Mouse (Mus musculus) kidney, embryonic 15.5 days (tissue): Measurements from ENCODE around the gene Pam16. TPM values are rescaled to one million over a fixed set of nuclear protein-coding genes. Genes with fewer than 3 reads are reported as not detected.
A peak's percentile ranks its signal among the peaks of the same experiment; 100 is the strongest.

Experiments used
- ATAC-seq: fragments of 200-750 bp; cut with Nextera tagmentation; replicated peaks from 2 replicates; pipeline ENCODE4 v1.8.0; 2017; ENCODE audit warnings: moderate TSS enrichment; ENCODE audit not compliant: low FRiP score
- H3K27ac ChIP-seq: fragments of 300-500 bp; sonication (generic); 2 replicates; pipeline ENCODE4 v1.5.1; 2015; ENCODE audit warnings: mild to moderate bottlenecking, inconsistent platforms
- H3K27me3 ChIP-seq: fragments of 300-500 bp; sonication (generic); 2 replicates; pipeline ENCODE4 v1.6.1; 2015; ENCODE audit warnings: inconsistent platforms
- H3K36me3 ChIP-seq: fragments of 300-500 bp; sonication (generic); 2 replicates; pipeline ENCODE4 v1.6.1; 2015; ENCODE audit warnings: inconsistent platforms
- H3K4me1 ChIP-seq: fragments of 300-500 bp; sonication (generic); 2 replicates; pipeline ENCODE4 v1.6.1; 2015; ENCODE audit warnings: inconsistent platforms
- H3K4me2 ChIP-seq: fragments of 300-500 bp; sonication (generic); 2 replicates; pipeline ENCODE4 v1.6.1; 2015; ENCODE audit warnings: moderate library complexity, mild to moderate bottlenecking, inconsistent platforms
- H3K4me3 ChIP-seq: fragments of 300-500 bp; sonication (generic); replicated peaks from 2 replicates; pipeline ENCODE4 v1.5.1; 2015; ENCODE audit warnings: mild to moderate bottlenecking, inconsistent platforms
- H3K9ac ChIP-seq: fragments of 300-500 bp; sonication (generic); 2 replicates; pipeline ENCODE4 v1.6.1; 2015; ENCODE audit warnings: mild to moderate bottlenecking, inconsistent platforms
- H3K9me3 ChIP-seq: fragments of 300-500 bp; sonication (generic); replicated peaks from 2 replicates; pipeline ENCODE4 v1.6.1; 2016; ENCODE audit warnings: inconsistent platforms
- WGBS: fragments of 180-500 bp; shearing (Covaris S2); methylation state at CpG from one replicate; pipeline ENCODE4 v1.1.7; 2015; ENCODE audit warnings: mixed read lengths; 5-methylcytosine and 5-hydroxymethylcytosine counted together
- polyA plus RNA-seq: library from polyadenylated mRNA; unstranded; fragments of >200 nt; fragmentation: Nextera tagmentation; extraction: Ambion mirVana; gene quantifications from 2 replicates; pipeline ENCODE4 v1.2.1, GENCODE M21; 2015

Gene Pam16
- polyA plus RNA-seq, 1 experiment from 2014 or later = 92.6 TPM

- H3K9me3 ChIP-seq = no peaks in the 10 kb centered on the region
- no peak overlapping the region for H3K4me2 ChIP-seq
- no peak overlapping the region for H3K27ac ChIP-seq
- H3K36me3 ChIP-seq = peaks cover 37% of the 10 kb centered on the region
- H3K9ac ChIP-seq = no peak overlapping the region
- H3K27me3 ChIP-seq = no peaks in the 10 kb centered on the region
- ATAC-seq = 0 out of 2 replicates have a peak, but pooled peaks have one; percentile 35
- 26% methylated on average over 6 of the region's 6 CpGs for WGBS
- no peak overlapping the region for H3K4me3 ChIP-seq
- peaks cover 20% of the 10 kb centered on the region for H3K4me1 ChIP-seq
Observed at GRCm38 (mm10) chr16:4629950-4630349, 5.2 kb upstream of the Pam16 start.

- ATAC-seq = no peak
- H3K4me2 ChIP-seq = no peak overlapping the region
- H3K36me3 ChIP-seq = peaks cover 27% of the 10 kb centered on the region
- no peak overlapping the region for H3K27ac ChIP-seq
- H3K4me3 ChIP-seq = no peak overlapping the region
- H3K9ac ChIP-seq = no peak overlapping the region
- peaks cover 24% of the 10 kb centered on the region for H3K4me1 ChIP-seq
- H3K27me3 ChIP-seq = no peaks in the 10 kb centered on the region
- WGBS = 96% methylated on average over 9 of the region's 9 CpGs
- H3K9me3 ChIP-seq = no peaks in the 10 kb centered on the region
Observed at GRCm38 (mm10) chr16:4628898-4629419, 4.2 kb upstream of the Pam16 start.

GRCm38 (mm10) chr16:4627105-4627504, 2.3 kb upstream of the Pam16 start:
- WGBS = 64% methylated on average over 6 of the region's 6 CpGs
- H3K9ac ChIP-seq = no peak overlapping the region
- H3K36me3 ChIP-seq = peaks cover 14% of the 10 kb centered on the region

GRCm38 (mm10) chr16:4624074-4624473, 714 bp downstream of the Pam16 start:
- Histone ChIP-seq H3K9me3 (no peaks in the 10 kb centered on the region), H3K9ac (peak overlapping the region; percentile 74), H3K27ac (peak overlapping the region; percentile 93), H3K4me3 (peak overlapping the region; percentile 68), H3K36me3 (peaks cover 13% of the 10 kb centered on the region), H3K4me2 (peak overlapping the region; percentile 75), H3K4me1 (peaks cover 35% of the 10 kb centered on the region), H3K27me3 (no peaks in the 10 kb centered on the region)
- ATAC-seq = no peak
- 19% methylated on average over 9 of the region's 9 CpGs for WGBS

More at GRCm38 (mm10) chr16:4627105-4627504, 2.3 kb upstream of the Pam16 start:
- no peaks in the 10 kb centered on the region for H3K9me3 ChIP-seq
- peak overlapping the region; percentile 70 for H3K27ac ChIP-seq
- 0 out of 2 replicates have a peak, but pooled peaks have one; percentile 3 for ATAC-seq
- H3K4me2 ChIP-seq = no peak overlapping the region
- H3K4me3 ChIP-seq = no peak overlapping the region
- peaks cover 38% of the 10 kb centered on the region for H3K4me1 ChIP-seq
- no peaks in the 10 kb centered on the region for H3K27me3 ChIP-seq

- Histone ChIP-seq H3K9me3 (no peaks in the 10 kb centered on the region), H3K27me3 (no peaks in the 10 kb centered on the region), H3K9ac (no peak overlapping the region), H3K4me2 (no peak overlapping the region), H3K4me1 (0 out of 2 replicates have a peak, but pooled peaks cover 3% of the 10 kb centered on the region), H3K36me3 (peaks cover 75% of the 10 kb centered on the region), H3K27ac (no peak overlapping the region), H3K4me3 (no peak overlapping the region)
- WGBS = 74% methylated on average over 4 of the region's 4 CpGs
- ATAC-seq = no peak
Observed at GRCm38 (mm10) chr16:4616829-4617228, 8.0 kb downstream of the Pam16 start.

GRCm38 (mm10) chr16:4615297-4615696, 9.5 kb downstream of the Pam16 start:
- Histone ChIP-seq H3K4me1 (0 out of 2 replicates have a peak, but pooled peaks cover 3% of the 10 kb centered on the region), H3K27me3 (no peaks in the 10 kb centered on the region), H3K4me3 (no peak overlapping the region), H3K9ac (no peak overlapping the region), H3K9me3 (no peaks in the 10 kb centered on the region), H3K4me2 (no peak overlapping the region), H3K27ac (peak overlapping the region; percentile 5; the same call in 1 of the 2 replicates), H3K36me3 (peaks cover 91% of the 10 kb centered on the region)
- 88% methylated on average over 1 of the region's 1 CpGs for WGBS
- ATAC-seq = no peak

- H3K36me3 ChIP-seq = peaks cover 97% of the 10 kb centered on the region
- no peak overlapping the region for H3K4me3 ChIP-seq
- 0 out of 2 replicates have a peak overlapping the region, but pooled peaks have one; percentile 45 for H3K27ac ChIP-seq
- H3K4me2 ChIP-seq = no peak overlapping the region
- H3K9ac ChIP-seq = no peak overlapping the region
- no peaks in the 10 kb centered on the region for H3K27me3 ChIP-seq
- ATAC-seq = 0 out of 2 replicates have a peak, but pooled peaks have one; percentile 27
- WGBS = 87% methylated on average over 3 of the region's 3 CpGs
- H3K4me1 ChIP-seq = 0 out of 2 replicates have a peak, but pooled peaks cover 5% of the 10 kb centered on the region
- no peaks in the 10 kb centered on the region for H3K9me3 ChIP-seq
Observed at GRCm38 (mm10) chr16:4614639-4615038, 10.1 kb downstream of the Pam16 start.

- peaks cover 98% of the 10 kb centered on the region for H3K36me3 ChIP-seq
- no peak overlapping the region for H3K4me2 ChIP-seq
- peak; percentile 26; the same call in 1 of the 2 replicates for ATAC-seq
- no peak overlapping the region for H3K27ac ChIP-seq
- H3K4me3 ChIP-seq = no peak overlapping the region
- H3K27me3 ChIP-seq = no peaks in the 10 kb centered on the region
- no peak overlapping the region for H3K9ac ChIP-seq
- H3K9me3 ChIP-seq = no peaks in the 10 kb centered on the region
- peaks cover 7% of the 10 kb centered on the region for H3K4me1 ChIP-seq
- 90% methylated on average over 9 of the region's 9 CpGs for WGBS
Observed at GRCm38 (mm10) chr16:4613736-4614135, 11.1 kb downstream of the Pam16 start.

GRCm38 (mm10) chr16:4611676-4612075, 13.1 kb downstream of the Pam16 start:
- H3K27ac ChIP-seq = no peak overlapping the region
- H3K27me3 ChIP-seq = no peaks in the 10 kb centered on the region
- no peak overlapping the region for H3K9ac ChIP-seq
- H3K36me3 ChIP-seq = peaks cover 80% of the 10 kb centered on the region
- 93% methylated on average over 7 of the region's 7 CpGs for WGBS
- no peak overlapping the region for H3K4me2 ChIP-seq
- no peaks in the 10 kb centered on the region for H3K9me3 ChIP-seq
- peaks cover 28% of the 10 kb centered on the region for H3K4me1 ChIP-seq
- H3K4me3 ChIP-seq = no peak overlapping the region
- ATAC-seq = no peak

GRCm38 (mm10) chr16:4611193-4611592, 13.6 kb downstream of the Pam16 start:
- peaks cover 75% of the 10 kb centered on the region for H3K36me3 ChIP-seq
- 89% methylated on average over 5 of the region's 5 CpGs for WGBS

GRCm38 (mm10) chr16:4608532-4609059, 16.2 kb downstream of the Pam16 start:
- Histone ChIP-seq H3K9me3 (no peaks in the 10 kb centered on the region), H3K4me2 (0 out of 2 replicates have a peak overlapping the region, but pooled peaks have one; percentile 6), H3K27ac (peak overlapping the region; percentile 93), H3K27me3 (no peaks in the 10 kb centered on the region), H3K4me3 (no peak overlapping the region), H3K36me3 (peaks cover 49% of the 10 kb centered on the region), H3K4me1 (peaks cover 56% of the 10 kb centered on the region), H3K9ac (no peak overlapping the region)
- ATAC-seq = peak; percentile 28; the same call in 1 of the 2 replicates
- WGBS = 63% methylated on average over 19 of the region's 19 CpGs

More at GRCm38 (mm10) chr16:4611193-4611592, 13.6 kb downstream of the Pam16 start:
- Histone ChIP-seq H3K9me3 (no peaks in the 10 kb centered on the region), H3K4me1 (peaks cover 33% of the 10 kb centered on the region), H3K4me2 (no peak overlapping the region), H3K27ac (no peak overlapping the region), H3K9ac (no peak overlapping the region), H3K27me3 (no peaks in the 10 kb centered on the region), H3K4me3 (no peak overlapping the region)
- ATAC-seq = no peak

GRCm38 (mm10) chr16:4607818-4608531, 16.8 kb downstream of the Pam16 start:
- Histone ChIP-seq H3K27ac (peak overlapping the region; percentile 93), H3K4me2 (0 out of 2 replicates have a peak overlapping the region, but pooled peaks have one; percentile 6), H3K4me1 (peaks cover 62% of the 10 kb centered on the region), H3K9ac (0 out of 2 replicates have a peak overlapping the region, but pooled peaks have one; percentile 14), H3K9me3 (no peaks in the 10 kb centered on the region), H3K4me3 (no peak overlapping the region), H3K27me3 (no peaks in the 10 kb centered on the region), H3K36me3 (peaks cover 43% of the 10 kb centered on the region)
- WGBS = 32% methylated on average over 9 of the region's 9 CpGs
- ATAC-seq = peak; percentile 35
